Comparison of ENCODE assay signal across 8 mouse cellular contexts in genomic region chr9:45039499-45039898, GRCm38 (mm10). TPM values are rescaled to one million over a fixed set of nuclear protein-coding genes. Genes with fewer than 3 reads are reported as not detected.
DNase-seq lines count a peak whose midpoint lies in the region; ATAC-seq and TF ChIP-seq lines count a peak whose summit lies in the region.

TSS of gene Mpzl2 (plus strand) at chr9:45039799.

- no peaks in the 10 kb centered on the region for H3K9me3 ChIP-seq in kidney, embryonic 14.5 days (ENCODE audit: control insufficient read depth, low read length)
- no peaks in the 10 kb centered on the region for H3K9me3 ChIP-seq in ES-Bruce4 (replicated peaks; ENCODE audit: control insufficient read depth, insufficient read depth, low read length, poor library complexity, severe bottlenecking)
- no peaks in the 10 kb centered on the region for H3K9me3 ChIP-seq in embryonic facial prominence, embryonic 12.5 days
- H3K9me3 ChIP-seq in limb, embryonic 14.5 days (ENCODE audit: control insufficient read depth, low read length), result no peaks in the 10 kb centered on the region

- peaks cover 40% of the 10 kb centered on the region for H3K27me3 ChIP-seq in kidney, embryonic 14.5 days (ENCODE audit: control insufficient read depth, insufficient read depth, low read length)
- no peaks in the 10 kb centered on the region for H3K27me3 ChIP-seq in ES-Bruce4 (ENCODE audit: control insufficient read depth, insufficient read depth, low read length, poor library complexity, severe bottlenecking)
- peaks cover 52% of the 10 kb centered on the region for H3K27me3 ChIP-seq in embryonic facial prominence, embryonic 12.5 days
- 0 out of 2 replicates have a peak, but pooled peaks cover 3% of the 10 kb centered on the region for H3K27me3 ChIP-seq in limb, embryonic 14.5 days (ENCODE audit: control insufficient read depth, insufficient read depth, low read length)

- no peak for ATAC-seq in kidney, embryonic 14.5 days (ENCODE audit: low FRiP score, low TSS enrichment)
- ATAC-seq in embryonic facial prominence, embryonic 12.5 days (ENCODE audit: insufficient number of reproducible peaks, insufficient read depth, low FRiP score, low TSS enrichment), result no peak
- no peak for ATAC-seq in limb, embryonic 14.5 days (ENCODE audit: low FRiP score, low read depth)

- peak within 1 kb of the TSS; percentile 31 for H3K4me2 ChIP-seq in kidney, embryonic 14.5 days (replicated peaks; ENCODE audit: low read depth, low read length)
- peak within 1 kb of the TSS; percentile 31; the same call in 1 of the 2 replicates for H3K4me2 ChIP-seq in embryonic facial prominence, embryonic 12.5 days (replicated peaks)
- peak within 1 kb of the TSS; percentile 35 for H3K4me2 ChIP-seq in limb, embryonic 14.5 days (replicated peaks; ENCODE audit: low read depth, low read length, severe bottlenecking)

- intact Hi-C loops in gastrocnemius, postnatal 14 days (cut with DNase I; ENCODE audit: low total_unique reads), result no loop called here

- no peak for TF ChIP-seq POLR2A in ES-Bruce4 (IDR thresholded peaks at IDR 0.05; ENCODE audit: insufficient read depth, low read length)
- TF ChIP-seq POLR2A in limb, embryonic 14.5 days (IDR thresholded peaks at IDR 0.05; ENCODE audit: borderline replicate concordance, extremely low read depth, insufficient read depth, insufficient read length), result no peak

- peaks cover 17% of the 10 kb centered on the region; the same call in 1 of the 2 replicates for H3K4me1 ChIP-seq in kidney, embryonic 14.5 days (ENCODE audit: control insufficient read depth, insufficient read depth, low read length)
- H3K4me1 ChIP-seq in ES-Bruce4 (ENCODE audit: control insufficient read depth, insufficient read depth, low read length), result no peaks in the 10 kb centered on the region
- peaks cover 28% of the 10 kb centered on the region for H3K4me1 ChIP-seq in embryonic facial prominence, embryonic 12.5 days
- H3K4me1 ChIP-seq in limb, embryonic 14.5 days (ENCODE audit: control insufficient read depth, insufficient read depth, low read length), result peaks cover 19% of the 10 kb centered on the region

- no peak for DNase-seq in kidney, adult 18-20 months
- no peak for DNase-seq in limb, embryonic 14.5 days (ENCODE audit: low spot score)
- no peak for DNase-seq in gastrocnemius, adult 18-20 months (ENCODE audit: low spot score)
- no peak for DNase-seq in layer of hippocampus, adult 8-10 months (ENCODE audit: low spot score in 2 of 2)
- DNase-seq in gastrocnemius, postnatal 14 days, result no peak

- H3K4me3 ChIP-seq in kidney, embryonic 14.5 days (ENCODE audit: low read length), result peak within 1 kb of the TSS; percentile 2; the same call in 1 of the 2 replicates
- peak within 1 kb of the TSS; percentile 12; the same call in 1 of the 2 replicates for H3K4me3 ChIP-seq in ES-Bruce4 (ENCODE audit: low read depth, low read length)
- no peak within 1 kb of the TSS for H3K4me3 ChIP-seq in embryonic facial prominence, embryonic 12.5 days
- H3K4me3 ChIP-seq in limb, embryonic 14.5 days (replicated peaks; ENCODE audit: low read length), result no peak within 1 kb of the TSS

- TF ChIP-seq CTCF in ES-Bruce4 (IDR thresholded peaks at IDR 0.05; ENCODE audit: low read depth, low read length), result no peak

- TF ChIP-seq EP300 in ES-Bruce4 (IDR thresholded peaks at IDR 0.05; ENCODE audit: insufficient read depth, low read depth, low read length), result no peak

- H3K27ac ChIP-seq in kidney, embryonic 14.5 days (ENCODE audit: low read depth, low read length), result peak within 1 kb of the TSS; percentile 30; the same call in 1 of the 2 replicates
- no peak within 1 kb of the TSS for H3K27ac ChIP-seq in ES-Bruce4 (ENCODE audit: insufficient read depth, low read length)
- H3K27ac ChIP-seq in embryonic facial prominence, embryonic 12.5 days, result no peak within 1 kb of the TSS
- H3K27ac ChIP-seq in limb, embryonic 14.5 days (replicated peaks; ENCODE audit: low read depth, low read length), result no peak within 1 kb of the TSS

- peak within 1 kb of the TSS; percentile 12; the same call in 1 of the 2 replicates for H3K9ac ChIP-seq in kidney, embryonic 14.5 days (ENCODE audit: low read depth, low read length)
- H3K9ac ChIP-seq in ES-Bruce4 (ENCODE audit: low read depth, poor library complexity, severe bottlenecking), result peak within 1 kb of the TSS; percentile 72
- H3K9ac ChIP-seq in embryonic facial prominence, embryonic 12.5 days, result no peak within 1 kb of the TSS
- H3K9ac ChIP-seq in limb, embryonic 14.5 days (ENCODE audit: low read depth, low read length, severe bottlenecking), result no peak within 1 kb of the TSS

- 69% methylated on average over 5 of the region's 5 CpGs for WGBS in kidney, embryonic 14.5 days
- 56% methylated on average over 5 of the region's 5 CpGs for WGBS in embryonic facial prominence, embryonic 12.5 days
- 58% methylated on average over 5 of the region's 5 CpGs for WGBS in limb, embryonic 14.5 days

- H3K36me3 ChIP-seq in kidney, embryonic 14.5 days (ENCODE audit: control insufficient read depth, insufficient read depth, low read length), result no peaks in the 10 kb centered on the region
- no peaks in the 10 kb centered on the region for H3K36me3 ChIP-seq in ES-Bruce4 (ENCODE audit: control insufficient read depth, insufficient read depth, low read length, poor library complexity, severe bottlenecking)
- no peaks in the 10 kb centered on the region for H3K36me3 ChIP-seq in embryonic facial prominence, embryonic 12.5 days
- H3K36me3 ChIP-seq in limb, embryonic 14.5 days (ENCODE audit: control insufficient read depth, insufficient read depth, low read length), result no peaks in the 10 kb centered on the region

RNA-seq across cellular contexts. Expression of gene Mpzl2, which starts in this region (rescaled TPM):
- polyA plus RNA-seq in kidney, embryonic 14.5 days (2014; fragmentation: Nextera tagmentation; extraction: Ambion mirVana), result 11.0 and 22.2 TPM in 2 replicates
- polyA plus RNA-seq in ES-Bruce4 (2011; ENCODE audit: insufficient read depth, insufficient read length, low read depth, missing spikeins), result 58.9 and 64.3 TPM in 2 replicates
- 8.8 and 11.3 TPM in 2 replicates for polyA plus RNA-seq in embryonic facial prominence, embryonic 12.5 days (2016; fragmentation: Nextera tagmentation; extraction: Ambion mirVana)
- 21.0 and 22.6 TPM in 2 replicates for polyA plus RNA-seq in limb, embryonic 14.5 days (2012; rRNA removed)
- 21.8 and 22.8 TPM in 2 replicates for polyA plus RNA-seq in limb, embryonic 14.5 days (2014; fragmentation: Nextera tagmentation; extraction: Ambion mirVana)
- total RNA-seq in gastrocnemius, adult 18-20 months (2021), result under 1 TPM; 0.23 to 0.59 TPM
- total RNA-seq in layer of hippocampus, adult 8-10 months (2022), result 1 to 10 TPM; 1.3 TPM
- total RNA-seq in gastrocnemius, postnatal 14 days (2021), result under 1 TPM; 0.11 to 0.27 TPM

Comparison
In these comparisons a context has a peak if more than half of its experiments do, and no peak if none do; other contexts are left out.
1. H3K4me3 ChIP-seq: peak in kidney, embryonic 14.5 days (single experiment) and ES-Bruce4 (single experiment); none in embryonic facial prominence, embryonic 12.5 days (single experiment) and limb, embryonic 14.5 days (single experiment).
2. H3K9ac ChIP-seq: peak in kidney, embryonic 14.5 days (single experiment) and ES-Bruce4 (single experiment); none in embryonic facial prominence, embryonic 12.5 days (single experiment) and limb, embryonic 14.5 days (single experiment).
3. Peak in every context shown above with its lines, with median percentiles within 50 percentile points of each other: H3K4me2 ChIP-seq.